Mouse (Mus musculus) spleen, adult 10 weeks (tissue): ENCODE data around the gene Actg1. TPM values are rescaled to one million over a fixed set of nuclear protein-coding genes. Genes with fewer than 3 reads are reported as not detected.

Experiments used
- polyA plus RNA-seq: library from polyadenylated mRNA; stranded (reverse); fragments of 350-450 nt; fragmentation: Illumina TruSeq; extraction: RNeasy Lipid Tissue Mini Kit (QIAGEN cat#74804); gene quantifications from one replicate; pipeline ENCODE4 v1.2.3, GENCODE M21; 2015; ENCODE audit warnings: low replicate concordance; ENCODE audit not compliant: insufficient read depth

Actg1 gene
- 1,508 TPM for polyA plus RNA-seq

GRCm38 (mm10) chr11:120347791-120348683, at the start of gene Actg1:
TSS of gene Actg1 (minus strand) at chr11:120348542.

GRCm38 (mm10) chr11:120378611-120379540, 30.5 kb upstream of the Actg1 start, which contains the start of gene Faap100:
TSS of gene Faap100 (minus strand) at chr11:120378764.

GRCm38 (mm10) chr11:120361295-120361694, 13.0 kb upstream of the Actg1 start, which contains the start of gene Fscn2:
TSS of gene Fscn2 (plus strand) at chr11:120361534.

Other genes starting within 250 kb of the Actg1 start
- 20.1 TPM for gene Tepsin, start 249.8 kb downstream of the Actg1 start, polyA plus RNA-seq
- gene Ndufaf8, start 249.6 kb downstream of the Actg1 start, polyA plus RNA-seq = 4.6 TPM
- 21.9 TPM for gene Slc38a10, start 197.2 kb downstream of the Actg1 start, polyA plus RNA-seq
- gene Bahcc1, start 115.6 kb downstream of the Actg1 start, polyA plus RNA-seq = 2.5 TPM
- not detected for gene Fscn2, start 13.0 kb upstream of the Actg1 start, polyA plus RNA-seq
- gene Faap100, start 30.2 kb upstream of the Actg1 start, polyA plus RNA-seq = 1.6 TPM
- gene Nploc4, start 89.2 kb upstream of the Actg1 start, polyA plus RNA-seq = 36.3 TPM
- gene Tspan10, start 94.1 kb upstream of the Actg1 start, polyA plus RNA-seq = 2.7 TPM
- gene Pde6g, start 105.0 kb upstream of the Actg1 start, polyA plus RNA-seq = 0.39 TPM
- gene Oxld1, start 109.5 kb upstream of the Actg1 start, polyA plus RNA-seq = 4.1 TPM
- gene Ccdc137, start 109.6 kb upstream of the Actg1 start, polyA plus RNA-seq = 39.8 TPM
- 23.9 TPM for gene Arl16, start 119.1 kb upstream of the Actg1 start, polyA plus RNA-seq
- 16.3 TPM for gene Mrpl12, start 136.1 kb upstream of the Actg1 start, polyA plus RNA-seq
- gene Slc25a10, start 143.3 kb upstream of the Actg1 start, polyA plus RNA-seq = 4.4 TPM
- not detected for gene Gcgr, start 182.2 kb upstream of the Actg1 start, polyA plus RNA-seq
- gene Mcrip1, start 201.2 kb upstream of the Actg1 start, polyA plus RNA-seq = 25.6 TPM
- not detected for gene Ppp1r27, start 202.6 kb upstream of the Actg1 start, polyA plus RNA-seq
- gene P4hb, start 224.7 kb upstream of the Actg1 start, polyA plus RNA-seq = 169 TPM
- gene Arhgdia, start 233.1 kb upstream of the Actg1 start, polyA plus RNA-seq = 169 TPM
- gene Alyref, start 249.8 kb upstream of the Actg1 start, polyA plus RNA-seq = 65.0 TPM
- 30.2 TPM for gene Anapc11, start 249.9 kb upstream of the Actg1 start, polyA plus RNA-seq